Mouse (Mus musculus) kidney, postnatal 0 days (tissue): ENCODE results near the gene Arl5a. TPM values are rescaled to one million over a fixed set of nuclear protein-coding genes. Genes with fewer than 3 reads are reported as not detected.

Source experiments
- ATAC-seq: fragments of 200-750 bp; cut with Nextera tagmentation; replicated peaks from 2 replicates; pipeline ENCODE4 v1.8.0; 2017; ENCODE audit warnings: low read depth, moderate number of reproducible peaks, moderate TSS enrichment, moderate library complexity; ENCODE audit not compliant: low FRiP score
- DNase-seq: peaks from one replicate; pipeline ENCODE4 v3.0.0-alpha.2; 2016; ENCODE audit warnings: low spot score
- H3K27ac ChIP-seq: fragments of 300-500 bp; sonication (generic); 2 replicates; pipeline ENCODE4 v1.5.1; 2014; ENCODE audit warnings: mild to moderate bottlenecking
- H3K27me3 ChIP-seq: fragments of 300-500 bp; sonication (generic); 2 replicates; pipeline ENCODE4 v1.6.1; 2014; ENCODE audit warnings: low read length, mixed read lengths; ENCODE audit not compliant: insufficient read depth
- H3K36me3 ChIP-seq: fragments of 300-500 bp; sonication (generic); 2 replicates; pipeline ENCODE4 v1.6.1; 2014; ENCODE audit warnings: low read length, mixed read lengths; ENCODE audit not compliant: insufficient read depth
- H3K4me1 ChIP-seq: fragments of 300-500 bp; sonication (generic); replicated peaks from 2 replicates; pipeline ENCODE4 v1.6.1; 2014; ENCODE audit warnings: antibody characterized with exemption, low read length, mixed read lengths; ENCODE audit not compliant: insufficient read depth
- H3K4me2 ChIP-seq: fragments of 300-500 bp; sonication (generic); 2 replicates; pipeline ENCODE4 v1.6.1; 2014; ENCODE audit warnings: mild to moderate bottlenecking, low read length, moderate library complexity, mixed read lengths
- H3K4me3 ChIP-seq: fragments of 300-500 bp; sonication (generic); replicated peaks from 2 replicates; pipeline ENCODE4 v1.5.1; 2014; ENCODE audit warnings: low read depth, low read length
- H3K9ac ChIP-seq: fragments of 300-500 bp; sonication (generic); 2 replicates; pipeline ENCODE4 v1.6.1; 2014; ENCODE audit warnings: low read depth, low read length
- H3K9me3 ChIP-seq: fragments of 300-500 bp; sonication (generic); replicated peaks from 2 replicates; pipeline ENCODE4 v1.6.1; 2016; ENCODE audit warnings: low read length, inconsistent platforms, mixed read lengths
- CTCF ChIP-seq: IDR thresholded peaks from 2 replicates; pipeline ENCODE4 v1.5.1; 2016; ENCODE audit warnings: antibody characterized with exemption, low read depth, mild to moderate bottlenecking, moderate library complexity
- WGBS: fragments of 180-500 bp; shearing (Covaris S2); extraction: QIAGEN DNeasy Blood & Tissue Kit; methylation state at CpG from one replicate; pipeline ENCODE4 v1.1.7; 2014; 5-methylcytosine and 5-hydroxymethylcytosine counted together
- polyA plus RNA-seq: library from polyadenylated mRNA; unstranded; fragments of >200 nt; fragmentation: Nextera tagmentation; extraction: Ambion mirVana; gene quantifications from 2 replicates; pipeline ENCODE4 v1.2.1, GENCODE M21; 2015

The Arl5a gene
- polyA plus RNA-seq, 1 experiment from 2014 or later, result 33.2 TPM

GRCm38 (mm10) chr2:52372080-52372479, 52.6 kb downstream of the Arl5a start:
- H3K4me2 ChIP-seq, result no peak overlapping the region
- no peaks in the 10 kb centered on the region for H3K4me1 ChIP-seq
- no peak overlapping the region for H3K4me3 ChIP-seq
- H3K9ac ChIP-seq, result no peak overlapping the region
- H3K36me3 ChIP-seq, result no peaks in the 10 kb centered on the region
- H3K27ac ChIP-seq, result no peak overlapping the region
- WGBS, result 46% methylated on average over 4 of the region's 4 CpGs
- TF ChIP-seq CTCF, result no peak
- H3K27me3 ChIP-seq, result no peaks in the 10 kb centered on the region
- ATAC-seq (no peak), DNase-seq (no peak)
- H3K9me3 ChIP-seq, result no peaks in the 10 kb centered on the region

- H3K9ac ChIP-seq, result no peak overlapping the region
- 27% methylated on average over 2 of the region's 2 CpGs for WGBS
- no peak overlapping the region for H3K4me2 ChIP-seq
- H3K4me3 ChIP-seq, result no peak overlapping the region
- no peaks in the 10 kb centered on the region for H3K27me3 ChIP-seq
- no peak overlapping the region for H3K27ac ChIP-seq
- no peaks in the 10 kb centered on the region for H3K9me3 ChIP-seq
- no peaks in the 10 kb centered on the region for H3K36me3 ChIP-seq
- TF ChIP-seq CTCF, result no peak
- H3K4me1 ChIP-seq, result no peaks in the 10 kb centered on the region
- no peak for DNase-seq
- no peak for ATAC-seq
These were observed 53.6 kb downstream of the Arl5a start for GRCm38 (mm10) chr2:52371066-52371465.

- no peaks in the 10 kb centered on the region for H3K36me3 ChIP-seq
- H3K4me1 ChIP-seq, result no peaks in the 10 kb centered on the region
- H3K4me3 ChIP-seq, result no peak overlapping the region
- ATAC-seq (no peak), DNase-seq (peak; percentile 31)
- no peak overlapping the region for H3K27ac ChIP-seq
- no peaks in the 10 kb centered on the region for H3K27me3 ChIP-seq
- H3K4me2 ChIP-seq, result no peak overlapping the region
- no peak overlapping the region for H3K9ac ChIP-seq
- no peak for TF ChIP-seq CTCF
- 63% methylated on average over 6 of the region's 6 CpGs for WGBS
- H3K9me3 ChIP-seq, result no peaks in the 10 kb centered on the region
These were observed 55.1 kb downstream of the Arl5a start for GRCm38 (mm10) chr2:52369622-52370021.

- Histone ChIP-seq H3K9ac (no peak overlapping the region), H3K27ac (no peak overlapping the region), H3K27me3 (no peaks in the 10 kb centered on the region), H3K4me3 (no peak overlapping the region), H3K36me3 (no peaks in the 10 kb centered on the region), H3K4me1 (no peaks in the 10 kb centered on the region), H3K9me3 (no peaks in the 10 kb centered on the region), H3K4me2 (no peak overlapping the region)
- ATAC-seq (0 out of 2 replicates have a peak, but pooled peaks have one; percentile 36), DNase-seq (no peak)
- WGBS, result 74% methylated on average over 5 of the region's 5 CpGs
- TF ChIP-seq CTCF, result no peak
These were observed 57.0 kb downstream of the Arl5a start for GRCm38 (mm10) chr2:52367665-52368064.

- no peaks in the 10 kb centered on the region for H3K27me3 ChIP-seq
- no peaks in the 10 kb centered on the region for H3K36me3 ChIP-seq
- 69% methylated on average over 13 of the region's 13 CpGs for WGBS
- no peaks in the 10 kb centered on the region for H3K4me1 ChIP-seq
- H3K4me3 ChIP-seq, result no peak overlapping the region
- no peak overlapping the region for H3K27ac ChIP-seq
- H3K4me2 ChIP-seq, result no peak overlapping the region
- no peaks in the 10 kb centered on the region for H3K9me3 ChIP-seq
- DNase-seq (no peak), ATAC-seq (no peak)
- TF ChIP-seq CTCF, result no peak
- H3K9ac ChIP-seq, result no peak overlapping the region
These were observed 57.5 kb downstream of the Arl5a start for GRCm38 (mm10) chr2:52367248-52367647.

- Histone ChIP-seq H3K36me3 (no peaks in the 10 kb centered on the region), H3K4me3 (no peak overlapping the region), H3K27me3 (no peaks in the 10 kb centered on the region), H3K9ac (no peak overlapping the region), H3K4me2 (no peak overlapping the region), H3K4me1 (no peaks in the 10 kb centered on the region), H3K9me3 (no peaks in the 10 kb centered on the region), H3K27ac (no peak overlapping the region)
- 82% methylated on average over 9 of the region's 9 CpGs for WGBS
- DNase-seq (no peak), ATAC-seq (no peak)
- TF ChIP-seq CTCF, result no peak
These were observed 63.6 kb downstream of the Arl5a start for GRCm38 (mm10) chr2:52361086-52361485.

GRCm38 (mm10) chr2:52359722-52360121, 65.0 kb downstream of the Arl5a start:
- Histone ChIP-seq H3K27me3 (no peaks in the 10 kb centered on the region), H3K9me3 (no peaks in the 10 kb centered on the region), H3K4me1 (no peaks in the 10 kb centered on the region), H3K36me3 (no peaks in the 10 kb centered on the region), H3K4me2 (no peak overlapping the region), H3K4me3 (no peak overlapping the region), H3K27ac (no peak overlapping the region), H3K9ac (no peak overlapping the region)
- DNase-seq (no peak), ATAC-seq (no peak)
- TF ChIP-seq CTCF, result no peak
- 84% methylated on average over 1 of the region's 1 CpGs for WGBS
